Mouse (Mus musculus) liver, embryonic 16.5 days (tissue): ENCODE data around the gene Padi2. TPM values are rescaled to one million over a fixed set of nuclear protein-coding genes. Genes with fewer than 3 reads are reported as not detected.

Experiments
- ATAC-seq: fragments of 200-750 bp; cut with Nextera tagmentation; 2 replicates; pipeline ENCODE4 v1.8.0; 2017; ENCODE audit warnings: low read depth, mild to moderate bottlenecking, moderate number of reproducible peaks, moderate library complexity
- H3K27ac ChIP-seq: fragments of 300-500 bp; sonication (generic); 2 replicates; pipeline ENCODE4 v1.5.1; 2014; ENCODE audit warnings: mild to moderate bottlenecking, low read length
- H3K27me3 ChIP-seq: fragments of 300-500 bp; sonication (generic); 2 replicates; pipeline ENCODE4 v1.6.1; 2014; ENCODE audit warnings: low read depth, low read length, mixed read lengths; ENCODE audit not compliant: control insufficient read depth, insufficient read depth
- H3K36me3 ChIP-seq: fragments of 300-500 bp; sonication (generic); 2 replicates; pipeline ENCODE4 v1.6.1; 2014; ENCODE audit warnings: mild to moderate bottlenecking; ENCODE audit not compliant: control insufficient read depth, insufficient read depth
- H3K4me1 ChIP-seq: fragments of 300-500 bp; sonication (generic); 2 replicates; pipeline ENCODE4 v1.6.1; 2014; ENCODE audit warnings: low read depth, low read length, mixed read lengths; ENCODE audit not compliant: control insufficient read depth
- H3K4me2 ChIP-seq: fragments of 300-500 bp; sonication (generic); 2 replicates; pipeline ENCODE4 v1.6.1; 2014; ENCODE audit warnings: low read depth, low read length, mixed read lengths
- H3K4me3 ChIP-seq: fragments of 300-500 bp; sonication (generic); 2 replicates; pipeline ENCODE4 v1.5.1; 2014; ENCODE audit warnings: low read depth, mild to moderate bottlenecking, low read length
- H3K9ac ChIP-seq: fragments of 300-500 bp; sonication (generic); 2 replicates; pipeline ENCODE4 v1.6.1; 2014; ENCODE audit warnings: low read depth, low read length
- H3K9me3 ChIP-seq: fragments of 300-500 bp; sonication (generic); replicated peaks from 2 replicates; pipeline ENCODE4 v1.6.1; 2016; ENCODE audit warnings: low read length; ENCODE audit not compliant: control insufficient read depth
- WGBS: fragments of 180-500 bp; shearing (Covaris S2); extraction: QIAGEN DNeasy Blood & Tissue Kit; methylation state at CpG from one replicate; pipeline ENCODE4 v1.1.7; 2014; ENCODE audit not compliant: insufficient replicate concordance; 5-methylcytosine and 5-hydroxymethylcytosine counted together
- polyA plus RNA-seq: library from polyadenylated mRNA; unstranded; fragments of >200 nt; fragmentation: Nextera tagmentation; extraction: Ambion mirVana; gene quantifications from 2 replicates; pipeline ENCODE4 v1.2.1, GENCODE M21; 2015

Gene Padi2
- polyA plus RNA-seq: 1.6 and 1.7 TPM in 2 replicates

DNA sequence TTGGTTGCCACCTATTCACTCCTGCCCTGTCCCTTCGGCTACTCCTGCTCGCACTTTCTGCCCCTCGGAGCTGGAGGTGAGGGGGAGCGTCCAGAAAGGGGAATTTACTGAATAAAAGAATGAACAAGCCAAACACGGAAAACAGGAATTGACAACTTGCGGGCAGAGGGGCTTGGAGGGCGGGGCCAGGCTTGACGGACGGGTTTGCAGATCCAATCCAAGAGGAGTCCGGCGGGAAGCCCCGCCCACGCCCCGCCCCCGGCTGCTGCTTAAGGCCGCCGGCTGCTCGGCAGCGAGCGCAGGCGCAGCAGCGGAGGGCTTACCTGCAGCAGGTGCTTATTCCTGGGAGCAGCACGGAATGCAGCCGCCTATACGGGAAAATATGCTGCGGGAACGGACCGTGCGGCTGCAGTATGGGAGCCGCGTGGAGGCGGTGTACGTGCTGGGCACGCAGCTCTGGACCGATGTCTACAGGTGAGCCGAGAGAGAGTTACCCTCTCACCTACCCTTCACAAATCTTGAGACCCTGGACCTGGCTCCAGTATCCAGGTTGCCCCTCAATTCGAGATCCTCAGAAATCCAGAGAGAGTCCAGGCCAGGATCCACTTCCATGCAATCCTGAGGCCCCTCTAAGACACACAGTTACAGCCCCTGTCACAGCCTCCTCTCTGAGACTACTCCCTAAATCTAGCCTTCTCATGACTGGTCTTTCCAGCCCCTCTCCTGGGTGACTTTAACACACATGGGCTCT, at the start of gene Padi2:
Padi2 (plus strand) TSS at position 269 of the 751 bp plus-strand sequence.
- ATAC-seq: peak; percentile 66
- H3K27me3 ChIP-seq: peaks cover 40% of the 10 kb centered on the region
- no peak within 1 kb of the TSS for H3K27ac ChIP-seq
- no peaks in the 10 kb centered on the region for H3K36me3 ChIP-seq
- H3K4me2 ChIP-seq: peak within 1 kb of the TSS; percentile 73
- peaks cover 20% of the 10 kb centered on the region for H3K4me1 ChIP-seq
- peak within 1 kb of the TSS; percentile 38; the same call in 1 of the 2 replicates for H3K9ac ChIP-seq
- WGBS: 4% methylated on average over 37 of the region's 37 CpGs
- H3K9me3 ChIP-seq: no peaks in the 10 kb centered on the region
- peak within 1 kb of the TSS; percentile 55 for H3K4me3 ChIP-seq

- ATAC-seq: no peak
- Histone ChIP-seq H3K4me3 (no peak overlapping the region), H3K4me1 (peaks cover 84% of the 10 kb centered on the region), H3K36me3 (no peaks in the 10 kb centered on the region), H3K27ac (peak overlapping the region; percentile 99), H3K4me2 (no peak overlapping the region), H3K9ac (no peak overlapping the region), H3K9me3 (no peaks in the 10 kb centered on the region), H3K27me3 (no peaks in the 10 kb centered on the region)
- 63% methylated on average over 5 of the region's 5 CpGs for WGBS
Measured at GRCm38 (mm10) chr4:140857041-140857440, 49.1 kb upstream of the Padi2 start.

DNA sequence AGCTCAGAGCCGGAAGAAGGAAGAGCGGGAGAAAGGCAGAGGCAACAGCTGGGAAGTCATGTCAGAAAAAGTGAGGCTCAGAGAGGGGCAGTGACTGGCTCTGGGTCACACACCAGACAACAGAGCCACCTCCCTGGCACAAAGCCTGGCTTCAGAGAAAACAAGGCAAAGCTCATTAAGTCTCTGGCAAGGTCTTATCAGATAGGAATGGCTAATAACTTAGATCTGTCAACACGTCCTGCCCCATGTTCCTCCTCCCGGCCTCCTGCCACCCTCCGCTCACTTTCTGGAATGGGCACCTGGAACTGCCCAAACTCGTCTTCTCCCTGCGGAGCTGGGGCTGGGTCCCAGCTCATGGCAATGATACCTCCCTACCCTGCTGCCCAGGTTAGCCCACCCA, 48.3 kb upstream of the Padi2 start:
- Histone ChIP-seq H3K4me1 (peaks cover 89% of the 10 kb centered on the region), H3K9me3 (no peaks in the 10 kb centered on the region), H3K9ac (peak overlapping the region; percentile 35; the same call in 1 of the 2 replicates), H3K27me3 (no peaks in the 10 kb centered on the region), H3K4me2 (no peak overlapping the region), H3K27ac (peak overlapping the region; percentile 79; the same call in 1 of the 2 replicates), H3K4me3 (no peak overlapping the region), H3K36me3 (no peaks in the 10 kb centered on the region)
- ATAC-seq: no peak
- WGBS: 80% methylated on average over 7 of the region's 7 CpGs

- WGBS: 50% methylated on average over 11 of the region's 11 CpGs
- Histone ChIP-seq H3K9me3 (no peaks in the 10 kb centered on the region), H3K9ac (peak overlapping the region; percentile 23), H3K4me1 (peaks cover 74% of the 10 kb centered on the region), H3K4me3 (no peak overlapping the region), H3K4me2 (peak overlapping the region; percentile 47), H3K36me3 (no peaks in the 10 kb centered on the region), H3K27ac (peak overlapping the region; percentile 79), H3K27me3 (no peaks in the 10 kb centered on the region)
- no peak for ATAC-seq
Measured at GRCm38 (mm10) chr4:140859291-140859690, 46.9 kb upstream of the Padi2 start.

DNA sequence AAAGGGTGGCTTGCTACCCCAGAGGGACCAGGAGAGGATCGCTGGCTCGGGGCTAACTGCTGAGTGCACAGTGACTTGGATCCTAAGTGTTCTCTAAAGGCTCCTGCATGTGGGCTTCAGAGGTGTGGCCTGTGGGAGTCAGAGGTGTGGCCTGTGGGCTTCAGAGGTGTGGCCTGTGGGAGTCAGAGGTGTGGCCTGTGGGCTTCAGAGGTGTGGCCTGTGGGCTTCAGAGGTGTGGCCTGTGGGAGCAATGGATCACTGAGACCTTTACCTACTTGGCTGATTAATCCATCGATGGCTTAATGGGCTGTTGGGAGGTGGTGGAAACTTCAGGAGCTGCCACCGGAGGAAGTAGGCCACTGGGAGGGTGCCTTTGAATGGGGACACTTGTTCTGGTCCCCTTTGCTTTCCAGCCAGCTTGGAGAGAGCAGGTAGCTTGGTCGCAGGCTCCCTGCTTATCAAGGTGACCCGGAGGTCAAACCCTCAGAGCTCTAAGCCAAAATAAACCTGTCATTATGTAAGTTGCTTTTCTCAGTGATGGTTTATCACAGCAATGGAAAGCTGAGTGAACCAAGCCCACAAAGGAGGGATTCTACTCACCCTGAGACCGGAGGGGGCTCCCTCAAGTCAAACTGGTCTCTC, 45.9 kb upstream of the Padi2 start:
- peaks cover 68% of the 10 kb centered on the region for H3K4me1 ChIP-seq
- peak overlapping the region; percentile 42 for H3K4me3 ChIP-seq
- peak overlapping the region; percentile 70 for H3K4me2 ChIP-seq
- H3K9ac ChIP-seq: peak overlapping the region; percentile 71
- H3K36me3 ChIP-seq: no peaks in the 10 kb centered on the region
- H3K9me3 ChIP-seq: no peaks in the 10 kb centered on the region
- no peaks in the 10 kb centered on the region for H3K27me3 ChIP-seq
- 23% methylated on average over 7 of the region's 7 CpGs for WGBS
- H3K27ac ChIP-seq: peak overlapping the region; percentile 94
- peak; percentile 74 for ATAC-seq

DNA sequence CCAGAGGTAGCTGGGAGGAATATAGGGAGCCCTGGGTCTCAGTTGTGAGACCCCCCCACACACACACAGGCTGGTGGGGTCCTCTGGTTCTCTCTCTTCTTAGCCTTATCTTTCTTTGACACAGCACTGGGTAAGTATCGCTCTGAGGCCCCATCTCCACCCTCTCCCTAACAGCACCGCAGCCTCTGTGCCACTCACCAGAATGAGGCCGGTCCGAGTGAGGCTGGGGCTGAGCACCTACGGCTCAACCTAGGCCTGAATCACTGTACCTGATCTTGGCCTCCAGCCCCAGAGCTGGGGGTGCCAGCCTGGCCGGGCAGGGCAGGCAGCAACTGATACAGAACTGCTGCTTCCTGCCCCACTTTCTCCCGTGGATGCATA, 45.4 kb upstream of the Padi2 start:
- H3K9me3 ChIP-seq: no peaks in the 10 kb centered on the region
- no peaks in the 10 kb centered on the region for H3K36me3 ChIP-seq
- peak overlapping the region; percentile 70 for H3K4me2 ChIP-seq
- H3K4me1 ChIP-seq: peaks cover 63% of the 10 kb centered on the region
- peak overlapping the region; percentile 42 for H3K4me3 ChIP-seq
- peak overlapping the region; percentile 71 for H3K9ac ChIP-seq
- peak; percentile 91 for ATAC-seq
- 25% methylated on average over 7 of the region's 7 CpGs for WGBS
- no peaks in the 10 kb centered on the region for H3K27me3 ChIP-seq
- H3K27ac ChIP-seq: peak overlapping the region; percentile 94

DNA sequence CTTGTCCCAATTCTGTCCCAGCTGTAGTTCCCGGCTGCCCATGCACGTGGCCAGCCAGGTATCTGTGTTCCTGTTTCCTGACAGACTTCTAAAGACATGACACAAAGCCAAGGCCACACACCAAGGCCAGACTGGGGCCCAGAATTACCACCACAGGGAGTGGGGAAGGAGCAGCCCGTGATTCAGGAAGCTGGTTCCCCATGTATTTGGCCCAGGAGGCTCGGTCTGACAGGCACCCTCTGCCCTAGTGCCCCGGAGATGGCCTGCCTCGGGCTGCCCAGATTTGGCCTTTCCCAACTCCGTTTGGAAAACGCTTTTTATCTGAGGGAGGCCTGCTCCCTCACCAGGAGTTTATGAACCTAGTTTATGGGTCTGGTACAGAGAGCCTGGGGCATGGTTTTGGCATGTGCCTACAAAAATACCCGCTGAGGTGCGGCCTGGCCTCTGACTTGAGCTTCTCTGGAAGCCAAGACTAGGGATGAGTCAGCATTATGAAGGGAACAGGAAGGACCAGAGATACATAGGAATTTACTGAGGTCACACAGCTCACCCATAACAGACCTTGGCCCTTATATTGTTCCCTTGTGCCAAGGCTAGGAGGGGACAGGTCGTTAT, 44.0 kb upstream of the Padi2 start:
- Histone ChIP-seq H3K9me3 (no peaks in the 10 kb centered on the region), H3K27ac (peak overlapping the region; percentile 70), H3K4me3 (no peak overlapping the region), H3K4me2 (no peak overlapping the region), H3K36me3 (no peaks in the 10 kb centered on the region), H3K4me1 (peaks cover 51% of the 10 kb centered on the region), H3K27me3 (no peaks in the 10 kb centered on the region; the same call in 1 of the 2 replicates), H3K9ac (no peak overlapping the region)
- no peak for ATAC-seq
- WGBS: 72% methylated on average over 11 of the region's 11 CpGs

GRCm38 (mm10) chr4:140868484-140869190, 37.5 kb upstream of the Padi2 start:
- 6% methylated on average over 14 of the region's 14 CpGs for WGBS
- peaks cover 16% of the 10 kb centered on the region for H3K27me3 ChIP-seq
- peaks cover 22% of the 10 kb centered on the region for H3K4me1 ChIP-seq
- no peak overlapping the region for H3K4me2 ChIP-seq
- H3K4me3 ChIP-seq: no peak overlapping the region
- H3K36me3 ChIP-seq: no peaks in the 10 kb centered on the region
- no peak for ATAC-seq
- H3K27ac ChIP-seq: no peak overlapping the region
- H3K9me3 ChIP-seq: no peaks in the 10 kb centered on the region
- H3K9ac ChIP-seq: no peak overlapping the region
